Mouse (Mus musculus) embryonic facial prominence, embryonic 14.5 days (tissue): Measurements from ENCODE around the gene Mcm10. TPM values are rescaled to one million over a fixed set of nuclear protein-coding genes. Genes with fewer than 3 reads are reported as not detected.

Source experiments
- ATAC-seq: fragments of 200-750 bp; cut with Nextera tagmentation; 2 replicates; pipeline ENCODE4 v1.8.0; 2017; ENCODE audit warnings: low read depth, moderate number of reproducible peaks, moderate TSS enrichment
- DNase-seq: peaks from one replicate; pipeline ENCODE4 v3.0.0-alpha.2; 2015; ENCODE audit warnings: low spot score
- H3K27ac ChIP-seq: fragments of 300-500 bp; sonication (generic); replicated peaks from 2 replicates; pipeline ENCODE4 v1.5.1; 2014; ENCODE audit warnings: low read depth, mild to moderate bottlenecking, low read length, moderate library complexity
- H3K27me3 ChIP-seq: fragments of 300-500 bp; sonication (generic); replicated peaks from 2 replicates; pipeline ENCODE4 v1.6.1; 2014; ENCODE audit warnings: low read length; ENCODE audit not compliant: control insufficient read depth, insufficient read depth
- H3K36me3 ChIP-seq: fragments of 300-500 bp; sonication (generic); 2 replicates; pipeline ENCODE4 v1.6.1; 2014; ENCODE audit warnings: low read length, mixed read lengths; ENCODE audit not compliant: control insufficient read depth, insufficient read depth
- H3K4me1 ChIP-seq: fragments of 300-500 bp; sonication (generic); 2 replicates; pipeline ENCODE4 v1.6.1; 2014; ENCODE audit warnings: antibody characterized with exemption, low read length; ENCODE audit not compliant: control insufficient read depth, insufficient read depth
- H3K4me2 ChIP-seq: fragments of 300-500 bp; sonication (generic); 2 replicates; pipeline ENCODE4 v1.6.1; 2014; ENCODE audit warnings: low read depth, mild to moderate bottlenecking, low read length, moderate library complexity, mixed read lengths
- H3K4me3 ChIP-seq: fragments of 300-500 bp; sonication (generic); 2 replicates; pipeline ENCODE4 v1.5.1; 2014; ENCODE audit warnings: low read depth, mild to moderate bottlenecking, low read length
- H3K9ac ChIP-seq: fragments of 300-500 bp; sonication (generic); 2 replicates; pipeline ENCODE4 v1.6.1; 2014; ENCODE audit warnings: low read depth, mild to moderate bottlenecking, low read length, moderate library complexity, mixed read lengths
- H3K9me3 ChIP-seq: fragments of 300-500 bp; sonication (generic); 2 replicates; pipeline ENCODE4 v1.6.1; 2016; ENCODE audit warnings: low read length; ENCODE audit not compliant: control insufficient read depth
- WGBS: fragments of 180-500 bp; shearing (Covaris S2); extraction: QIAGEN DNeasy Blood & Tissue Kit; methylation state at CpG from one replicate; pipeline ENCODE4 v1.1.7; 2014; 5-methylcytosine and 5-hydroxymethylcytosine counted together
- polyA plus RNA-seq: library from polyadenylated mRNA; unstranded; fragments of >200 nt; fragmentation: Nextera tagmentation; extraction: Ambion mirVana; gene quantifications from 2 replicates; pipeline ENCODE4 v1.2.1, GENCODE M21; 2014

The Mcm10 gene
- polyA plus RNA-seq, 1 experiment from 2014 or later, result 23.3 TPM

GRCm38 (mm10) chr2:5023699-5024399 is 11.3 kb upstream of the Mcm10 start:
- no peak overlapping the region for H3K4me2 ChIP-seq
- no peak for ATAC-seq
- no peak overlapping the region for H3K27ac ChIP-seq
- no peaks in the 10 kb centered on the region for H3K27me3 ChIP-seq
- no peak overlapping the region for H3K4me3 ChIP-seq
- no peaks in the 10 kb centered on the region for H3K4me1 ChIP-seq
- WGBS, result 50% methylated on average over 14 of the region's 14 CpGs
- no peaks in the 10 kb centered on the region for H3K36me3 ChIP-seq
- no peak overlapping the region for H3K9ac ChIP-seq
- H3K9me3 ChIP-seq, result 0 out of 2 replicates have a peak, but pooled peaks cover 4% of the 10 kb centered on the region
- peak; percentile 17 for DNase-seq

GRCm38 (mm10) chr2:5023275-5023674 is 10.7 kb upstream of the Mcm10 start:
- ATAC-seq (no peak), DNase-seq (no peak)
- Histone ChIP-seq H3K4me3 (no peak overlapping the region), H3K4me2 (no peak overlapping the region), H3K27me3 (no peaks in the 10 kb centered on the region), H3K36me3 (no peaks in the 10 kb centered on the region), H3K9ac (no peak overlapping the region), H3K27ac (no peak overlapping the region), H3K4me1 (no peaks in the 10 kb centered on the region), H3K9me3 (0 out of 2 replicates have a peak, but pooled peaks cover 4% of the 10 kb centered on the region)
- WGBS, result 53% methylated on average over 2 of the region's 2 CpGs

- WGBS, result 63% methylated on average over 1 of the region's 1 CpGs
- Histone ChIP-seq H3K4me3 (no peak overlapping the region), H3K36me3 (no peaks in the 10 kb centered on the region), H3K4me2 (no peak overlapping the region), H3K9me3 (no peaks in the 10 kb centered on the region), H3K4me1 (no peaks in the 10 kb centered on the region), H3K9ac (no peak overlapping the region), H3K27me3 (no peaks in the 10 kb centered on the region), H3K27ac (no peak overlapping the region)
- no peak for ATAC-seq
- no peak for DNase-seq
Measured at GRCm38 (mm10) chr2:5019708-5020107, 7.1 kb upstream of the Mcm10 start.

- DNase-seq, result no peak
- Histone ChIP-seq H3K27me3 (no peaks in the 10 kb centered on the region), H3K36me3 (no peaks in the 10 kb centered on the region), H3K9me3 (no peaks in the 10 kb centered on the region), H3K27ac (no peak overlapping the region), H3K9ac (no peak overlapping the region), H3K4me1 (peaks cover under 1% of the 10 kb centered on the region; the same call in 1 of the 2 replicates), H3K4me2 (no peak overlapping the region), H3K4me3 (no peak overlapping the region)
- 89% methylated on average over 7 of the region's 7 CpGs for WGBS
- ATAC-seq, result no peak
Measured at GRCm38 (mm10) chr2:5016922-5017321, 4.3 kb upstream of the Mcm10 start.

- peaks cover 8% of the 10 kb centered on the region; the same call in 1 of the 2 replicates for H3K4me1 ChIP-seq
- H3K36me3 ChIP-seq, result 0 out of 2 replicates have a peak, but pooled peaks cover 2% of the 10 kb centered on the region
- no peaks in the 10 kb centered on the region for H3K9me3 ChIP-seq
- no peaks in the 10 kb centered on the region for H3K27me3 ChIP-seq
- no peak overlapping the region for H3K9ac ChIP-seq
- no peak overlapping the region for H3K4me3 ChIP-seq
- DNase-seq (no peak), ATAC-seq (no peak)
- H3K27ac ChIP-seq, result no peak overlapping the region
- 75% methylated on average over 6 of the region's 6 CpGs for WGBS
- no peak overlapping the region for H3K4me2 ChIP-seq
Measured at GRCm38 (mm10) chr2:5015527-5015926, 2.9 kb upstream of the Mcm10 start.

GRCm38 (mm10) chr2:5014616-5015015 is 2.0 kb upstream of the Mcm10 start:
- Histone ChIP-seq H3K4me1 (peaks cover 8% of the 10 kb centered on the region; the same call in 1 of the 2 replicates), H3K4me2 (no peak overlapping the region), H3K27ac (no peak overlapping the region), H3K9me3 (no peaks in the 10 kb centered on the region), H3K36me3 (0 out of 2 replicates have a peak, but pooled peaks cover 6% of the 10 kb centered on the region), H3K27me3 (no peaks in the 10 kb centered on the region), H3K4me3 (no peak overlapping the region), H3K9ac (no peak overlapping the region)
- ATAC-seq, result no peak
- 76% methylated on average over 7 of the region's 7 CpGs for WGBS
- DNase-seq, result no peak

- Histone ChIP-seq H3K9ac (peak overlapping the region; percentile 67), H3K4me3 (peak overlapping the region; percentile 65), H3K4me1 (peaks cover 8% of the 10 kb centered on the region; the same call in 1 of the 2 replicates), H3K27me3 (no peaks in the 10 kb centered on the region), H3K27ac (no peak overlapping the region), H3K36me3 (peaks cover 23% of the 10 kb centered on the region), H3K4me2 (peak overlapping the region; percentile 59), H3K9me3 (no peaks in the 10 kb centered on the region)
- DNase-seq (no peak), ATAC-seq (no peak)
- WGBS, result 10% methylated on average over 8 of the region's 8 CpGs
Measured at GRCm38 (mm10) chr2:5011898-5012490, 597 bp downstream of the Mcm10 start.

- H3K9me3 ChIP-seq, result no peaks in the 10 kb centered on the region
- H3K27ac ChIP-seq, result no peak overlapping the region
- H3K4me1 ChIP-seq, result peaks cover 8% of the 10 kb centered on the region; the same call in 1 of the 2 replicates
- no peak overlapping the region for H3K9ac ChIP-seq
- no peak for DNase-seq
- no peak overlapping the region for H3K4me3 ChIP-seq
- no peak for ATAC-seq
- peaks cover 39% of the 10 kb centered on the region for H3K36me3 ChIP-seq
- 86% methylated on average over 4 of the region's 4 CpGs for WGBS
- no peaks in the 10 kb centered on the region for H3K27me3 ChIP-seq
- H3K4me2 ChIP-seq, result no peak overlapping the region
Measured at GRCm38 (mm10) chr2:5007107-5007506, 5.5 kb downstream of the Mcm10 start.
